Mouse (Mus musculus) left cerebral cortex, adult 18-20 months (tissue): ENCODE results near the gene Zmiz2. TPM values are rescaled to one million over a fixed set of nuclear protein-coding genes. Genes with fewer than 3 reads are reported as not detected.
A peak's percentile ranks its signal among the peaks of the same experiment; 100 is the strongest.
"Not testable (repeated sequence)": the region's sequence is repeated elsewhere in the genome, so short reads cannot be mapped to it uniquely, and the experiment has no call there.

Experiments used
- DNase-seq, 2 experiments: peaks; one replicate each; pipeline ENCODE4 v3.0.0; 2021 to 2022; ENCODE audit warnings: low spot score in 2 of 2, mixed read lengths in 1 of 2
- total RNA-seq, 2 experiments: library from RNA; stranded (reverse); gene quantifications; 2 replicates each; pipeline ENCODE4 v1.2.3; 2021

The Zmiz2 gene
- total RNA-seq, 2 experiments from 2014 or later = 217 to 224 TPM

DNA sequence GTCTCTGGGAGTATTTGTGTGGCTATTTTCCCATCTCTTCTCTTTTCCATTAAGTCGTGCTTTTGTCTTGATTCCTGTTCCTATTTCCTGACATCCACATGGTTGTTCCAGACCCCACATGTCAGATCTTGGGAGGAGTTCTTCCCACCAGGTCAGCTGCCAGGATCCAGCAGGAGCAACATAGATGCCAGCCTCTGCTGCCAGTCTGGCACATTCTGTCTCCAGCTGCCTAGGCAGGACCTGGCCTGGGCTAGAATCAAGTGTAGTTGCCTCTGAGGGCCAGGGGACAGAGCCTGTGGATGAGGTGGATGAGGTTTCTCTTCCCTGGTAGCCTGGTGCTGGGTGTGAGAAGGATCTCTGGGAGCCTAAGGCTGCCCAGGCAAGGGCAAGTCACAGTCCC, 5.0 kb downstream of the Zmiz2 start:
- DNase-seq = no peak

DNA sequence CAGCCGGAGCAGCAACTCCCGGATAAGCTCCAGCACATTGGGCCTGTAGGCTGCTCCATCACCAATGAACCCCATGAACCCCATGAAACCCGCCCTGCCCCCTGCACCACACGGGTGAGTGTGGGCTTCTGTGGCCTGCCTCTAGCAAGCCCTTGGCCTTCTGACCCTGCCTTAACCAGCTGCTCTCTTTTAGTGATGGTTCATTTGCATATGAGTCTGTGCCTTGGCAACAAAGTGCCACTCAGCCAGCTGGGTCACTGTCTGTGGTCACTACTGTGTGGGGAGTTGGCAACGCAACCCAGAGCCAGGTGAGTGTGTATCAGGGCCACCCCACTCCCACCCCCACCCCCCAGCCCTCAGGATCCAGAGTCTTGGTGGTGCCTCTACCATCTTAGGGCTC, 6.7 kb downstream of the Zmiz2 start:
- DNase-seq = no peak

DNA sequence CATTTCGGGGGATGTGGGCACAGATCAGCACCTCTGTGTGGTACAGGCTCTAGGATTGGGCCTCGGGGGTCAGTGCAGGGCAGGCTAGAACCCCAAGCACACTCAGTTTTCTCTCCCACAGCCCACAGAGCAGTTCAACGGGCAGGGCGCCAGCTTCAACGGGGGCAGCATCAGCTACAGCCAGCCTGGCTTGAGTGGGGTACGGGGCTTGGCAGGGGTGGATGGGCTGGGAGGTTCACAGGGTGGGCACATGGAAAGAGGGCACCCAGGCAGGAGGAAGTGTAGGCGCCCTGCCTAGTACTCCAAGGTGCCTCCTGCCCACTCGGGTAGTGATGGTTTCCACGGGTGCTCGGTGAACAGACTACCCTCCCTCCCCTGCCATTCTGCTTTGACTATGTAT, 9.3 kb downstream of the Zmiz2 start:
- no peak for DNase-seq

DNA sequence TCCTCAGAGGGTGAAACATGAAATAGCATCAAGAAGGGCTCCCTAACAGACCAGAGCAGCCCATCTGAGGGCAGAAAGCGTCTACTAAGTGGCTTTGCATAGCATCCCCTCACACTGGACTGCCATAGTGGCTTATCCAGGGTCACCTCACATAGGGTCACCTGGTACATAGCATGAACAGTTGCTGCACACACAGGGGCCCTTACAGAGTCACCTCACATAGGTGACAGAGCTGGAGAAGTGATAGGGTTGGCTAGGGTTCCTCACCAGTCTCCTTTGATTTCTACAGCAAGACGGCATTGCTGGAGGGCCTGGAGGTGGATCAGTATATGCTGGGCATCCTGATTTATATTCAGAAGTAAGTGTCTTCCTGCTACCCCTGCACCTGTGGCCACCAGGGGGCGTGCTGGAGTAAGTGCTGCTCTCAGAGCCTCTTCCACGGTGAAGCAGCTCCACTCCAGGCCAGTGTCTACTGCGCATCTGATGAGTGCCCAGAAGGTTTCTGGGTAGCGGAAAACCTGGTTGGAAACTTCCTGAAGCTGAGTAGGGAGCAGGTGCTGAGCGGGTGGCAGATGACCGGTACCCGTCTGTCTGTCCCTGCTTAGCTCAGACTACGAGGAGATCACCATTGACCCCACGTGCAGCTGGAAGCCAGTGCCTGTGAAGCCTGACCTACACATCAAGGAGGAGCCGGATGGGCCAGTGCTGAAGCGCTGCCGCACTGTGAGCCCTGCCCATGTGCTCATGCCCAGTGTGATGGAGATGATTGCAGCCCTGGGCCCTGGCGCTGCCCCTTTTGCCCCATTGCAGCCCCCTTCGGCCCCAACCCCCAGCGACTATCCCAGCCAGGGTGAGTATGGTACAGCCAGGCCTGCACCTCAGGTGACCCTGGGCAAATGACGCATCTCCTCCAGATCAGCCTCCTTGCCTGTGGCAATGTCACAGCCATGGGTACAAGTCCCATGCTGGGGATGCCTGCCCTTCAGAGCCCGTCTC, 13.9 kb downstream of the Zmiz2 start:
- DNase-seq = peak; percentile 61 to 70

DNA sequence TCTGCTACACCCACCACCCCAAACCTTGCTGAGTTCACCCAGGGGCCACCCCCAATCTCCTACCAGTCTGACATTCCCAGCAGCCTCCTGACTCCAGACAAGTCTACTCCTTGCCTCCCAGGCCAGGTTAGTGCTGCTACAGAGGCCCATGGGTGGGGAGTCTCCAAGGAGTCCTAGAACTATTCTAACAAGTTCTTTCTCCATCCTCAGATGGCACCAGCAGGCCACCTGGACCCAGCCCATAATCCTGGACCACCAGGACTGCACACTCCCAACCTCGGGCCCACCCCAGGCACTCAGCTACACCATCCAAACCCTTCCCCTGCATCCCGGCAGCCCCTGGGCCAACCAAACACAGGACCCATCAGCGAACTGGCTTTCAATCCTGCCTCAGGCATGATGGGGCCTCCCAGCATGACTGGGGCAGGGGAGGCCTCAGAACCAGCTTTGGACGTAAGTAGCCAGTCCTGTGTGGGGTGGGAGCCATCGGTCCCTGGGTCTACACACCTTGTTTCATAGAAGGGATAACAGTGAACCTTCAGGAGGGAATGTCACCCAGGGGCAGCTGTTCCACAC, 15.0 kb downstream of the Zmiz2 start:
- DNase-seq = no peak

DNA sequence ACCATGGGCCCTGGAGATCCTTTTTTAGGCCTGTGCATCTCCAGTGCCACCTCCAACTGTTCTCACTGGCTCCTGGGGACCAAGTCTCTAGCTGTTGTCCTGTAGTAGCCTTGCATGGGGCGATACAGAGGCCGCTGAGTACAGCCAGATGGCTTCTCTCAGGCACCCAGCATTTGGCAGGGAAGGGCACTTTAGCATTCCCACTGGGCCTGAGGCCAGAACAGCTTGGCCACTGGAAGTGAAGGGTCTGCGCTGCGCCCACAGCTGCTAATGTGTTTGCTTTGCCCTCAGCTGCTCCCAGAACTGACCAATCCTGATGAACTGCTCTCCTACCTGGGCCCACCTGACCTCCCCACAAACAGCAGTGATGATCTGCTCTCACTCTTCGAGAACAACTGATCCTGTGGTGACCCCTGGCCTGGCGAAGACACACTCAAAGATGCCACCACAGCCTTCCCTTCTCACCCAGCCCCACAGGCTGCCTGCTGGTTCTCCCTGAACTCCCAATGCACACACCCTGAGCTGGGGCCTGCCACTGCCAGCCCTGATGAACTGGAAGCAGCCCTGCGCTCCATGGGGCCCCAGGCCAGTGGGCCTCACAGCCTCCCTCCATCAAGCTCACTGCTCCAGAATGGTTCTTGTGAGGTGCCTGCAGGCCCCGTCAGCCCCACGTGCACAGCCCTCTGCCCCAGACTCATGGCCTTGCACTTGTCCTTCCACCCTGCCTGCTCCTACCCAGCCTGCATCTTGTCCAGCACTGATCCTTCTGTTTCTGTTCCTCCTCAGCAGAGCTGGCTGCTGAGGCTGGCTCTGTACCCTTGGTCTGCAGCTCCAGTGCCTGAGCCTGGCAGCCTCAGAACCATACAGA, 16.1 kb downstream of the Zmiz2 start:
- DNase-seq = no peak

DNA sequence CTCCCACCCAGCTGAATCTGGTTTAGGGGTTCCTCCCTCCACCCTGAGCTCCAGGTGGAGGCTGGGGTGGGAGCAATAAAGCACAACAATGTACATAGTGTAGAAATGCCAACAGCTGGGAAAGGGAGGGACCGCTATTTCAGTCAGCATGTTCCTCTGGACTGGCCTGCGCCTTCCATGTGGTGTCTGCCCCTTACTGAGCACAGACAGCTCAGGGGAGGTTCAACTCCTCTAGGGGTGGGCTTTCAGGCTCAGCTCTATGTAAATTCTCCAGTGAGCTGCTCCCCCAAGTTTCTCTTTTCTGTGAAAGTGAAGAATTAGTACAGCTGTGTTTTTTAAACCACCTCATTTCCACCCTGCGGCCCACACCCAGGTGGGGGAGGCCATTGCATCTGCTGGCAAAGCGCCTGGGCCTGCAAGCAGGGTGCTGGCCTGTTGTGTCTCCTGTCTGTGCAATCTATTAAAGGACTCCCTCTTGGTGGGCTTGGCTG, 16.8 kb downstream of the Zmiz2 start:
- DNase-seq = no peak

DNA sequence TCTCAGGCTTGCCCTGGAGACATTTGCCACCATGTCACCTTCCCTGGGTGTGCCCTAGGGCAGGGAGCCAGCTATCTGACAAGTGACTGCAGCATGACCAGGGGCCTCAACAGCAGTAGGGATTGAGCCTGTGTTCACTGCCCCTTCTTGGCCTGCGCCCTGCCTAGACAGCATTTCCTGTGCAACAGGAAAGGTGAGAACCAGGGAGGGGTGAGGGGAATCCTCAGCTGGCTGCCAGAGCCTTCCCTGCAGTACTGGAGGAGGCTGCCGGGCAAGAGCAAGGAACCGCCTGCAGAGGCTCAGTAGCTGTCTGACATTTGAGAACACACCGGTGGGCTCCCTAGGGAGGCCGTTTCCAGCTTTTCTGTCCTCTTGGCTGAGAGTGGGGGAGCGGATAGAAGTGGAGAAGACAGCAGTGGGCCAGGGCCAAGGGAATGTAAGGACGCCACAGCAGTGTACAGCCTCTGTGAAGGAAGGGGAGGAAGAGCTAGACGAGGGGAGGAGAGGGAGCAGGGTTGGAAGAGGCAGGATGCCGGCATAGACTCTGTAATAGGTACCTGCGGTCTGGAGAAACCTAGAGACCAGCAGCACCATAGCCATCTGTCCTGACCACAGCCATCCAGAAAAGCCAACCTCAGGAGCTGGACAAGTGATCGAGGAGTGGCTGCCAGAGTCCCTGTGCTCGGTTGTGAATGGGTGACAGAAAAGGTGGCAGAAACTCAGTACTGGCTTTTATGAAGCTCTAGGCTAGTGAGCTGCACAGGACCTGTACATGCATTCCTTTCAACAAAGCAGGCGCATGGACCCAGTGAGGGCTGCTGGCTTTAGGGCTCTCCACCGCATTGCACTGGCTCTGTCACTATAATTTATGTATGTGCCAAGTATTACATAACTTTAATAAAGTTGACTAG, 17.6 kb downstream of the Zmiz2 start:
- DNase-seq = peak; percentile 49 to 66

DNA sequence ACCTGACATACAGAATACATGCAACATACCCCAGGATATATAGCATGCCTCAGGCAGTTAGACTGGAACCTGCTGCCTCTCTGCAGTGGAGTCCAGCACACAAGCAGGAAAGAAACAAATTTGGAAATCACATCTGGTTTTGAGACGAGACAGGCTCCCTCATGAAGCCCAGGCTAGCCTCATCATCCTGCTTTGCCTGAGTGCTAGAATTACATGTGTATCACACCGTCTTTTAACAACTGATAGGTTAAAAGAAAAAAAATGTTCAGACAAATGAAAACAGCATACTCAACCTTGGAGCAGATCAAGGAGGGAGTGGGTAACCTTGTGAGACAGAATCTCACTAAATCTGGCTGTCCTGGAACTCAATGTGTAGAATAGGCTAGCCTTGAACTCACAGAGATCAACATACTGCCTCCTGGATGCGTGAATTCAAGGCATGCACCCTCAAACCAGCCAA, 18.3 kb downstream of the Zmiz2 start:
- DNase-seq = no peak

DNA sequence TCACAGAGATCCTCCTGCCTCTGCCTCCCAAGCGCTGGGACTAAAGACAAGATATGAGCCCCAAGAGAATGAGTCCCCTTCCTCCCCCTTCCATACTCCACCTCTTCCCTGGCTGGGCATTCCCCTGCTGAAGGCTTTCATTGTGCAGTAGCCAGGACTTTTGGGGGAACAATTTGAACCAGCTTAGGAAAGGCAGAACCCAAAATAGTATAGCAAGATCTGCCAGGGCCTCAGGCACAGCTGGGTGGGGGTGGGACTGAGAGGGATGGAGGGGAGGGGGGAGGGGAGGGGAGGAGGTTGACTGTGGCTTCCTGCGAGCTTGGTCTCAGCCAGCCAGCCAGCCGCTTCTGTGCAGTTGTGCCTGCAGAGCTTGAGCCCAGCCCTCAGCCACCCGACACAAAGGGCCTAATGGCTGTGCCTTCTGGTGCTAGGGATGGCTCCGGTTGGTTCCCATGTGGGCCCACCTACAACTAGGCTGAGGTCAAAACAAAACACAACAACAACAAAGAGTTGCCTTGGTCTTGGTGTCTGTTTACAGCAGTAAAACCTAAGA, 21.3 kb downstream of the Zmiz2 start:
- DNase-seq = no peak

DNA sequence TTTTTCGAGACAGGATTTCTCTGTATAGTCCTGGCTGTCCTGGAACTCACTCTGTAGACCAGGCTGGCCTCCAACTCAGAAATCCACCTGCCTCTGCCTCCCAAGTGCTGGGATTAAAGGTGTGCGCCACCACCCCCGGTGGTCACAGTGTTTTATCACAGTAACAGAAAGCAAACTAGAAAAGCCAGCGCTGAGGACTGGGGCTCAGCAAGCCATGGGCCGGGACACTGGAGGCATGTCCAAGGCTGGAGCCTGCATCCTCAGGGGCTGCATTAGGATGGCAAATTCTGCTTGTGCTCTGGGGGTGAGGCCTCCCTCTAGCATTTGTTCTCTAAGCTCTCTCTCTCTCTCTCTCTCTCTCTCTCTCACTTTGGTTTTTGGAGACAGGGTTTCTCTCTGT, 21.9 kb downstream of the Zmiz2 start:
- DNase-seq = not testable (repeated sequence)

DNA sequence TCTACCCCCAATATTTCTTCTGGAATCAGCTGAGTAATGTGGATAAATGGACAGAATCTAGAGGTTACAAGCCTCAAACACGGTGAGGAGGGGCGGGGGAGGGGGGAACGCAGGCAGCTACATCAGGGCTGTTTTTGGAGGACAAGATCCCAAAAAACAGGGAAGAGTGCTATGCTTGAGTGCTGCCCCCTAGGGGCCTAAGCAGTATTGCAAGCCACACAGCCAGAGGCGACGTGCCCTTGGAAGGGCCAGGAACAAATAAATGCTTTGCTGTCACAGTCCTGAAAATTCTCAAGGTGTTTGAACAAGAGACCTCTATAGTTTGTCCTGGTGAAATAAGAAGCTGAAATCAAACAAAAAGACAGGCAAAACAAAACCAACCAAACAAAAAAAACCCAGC, 22.8 kb downstream of the Zmiz2 start:
- DNase-seq = peak; percentile 81 to 90

DNA sequence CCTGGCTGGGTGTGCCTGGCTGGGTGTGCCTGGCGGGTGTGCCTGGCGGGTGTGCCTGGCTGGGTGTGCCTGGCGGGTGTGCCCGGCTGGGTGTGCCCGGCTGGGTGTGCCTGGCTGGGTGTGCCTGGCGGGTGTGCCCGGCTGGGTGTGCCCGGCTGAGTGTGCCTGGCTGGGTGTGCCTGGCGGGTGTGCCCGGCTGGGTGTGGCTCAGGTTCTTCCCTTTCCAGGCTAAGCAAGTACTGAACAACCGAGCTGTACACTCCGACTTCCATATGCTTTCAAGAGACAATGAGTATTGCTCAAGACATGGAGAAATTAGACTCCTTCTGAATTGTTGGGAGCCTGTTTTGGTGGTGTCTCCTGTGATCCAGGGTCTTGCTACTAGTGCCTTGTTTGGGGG, 24.4 kb downstream of the Zmiz2 start:
- DNase-seq = no peak

DNA sequence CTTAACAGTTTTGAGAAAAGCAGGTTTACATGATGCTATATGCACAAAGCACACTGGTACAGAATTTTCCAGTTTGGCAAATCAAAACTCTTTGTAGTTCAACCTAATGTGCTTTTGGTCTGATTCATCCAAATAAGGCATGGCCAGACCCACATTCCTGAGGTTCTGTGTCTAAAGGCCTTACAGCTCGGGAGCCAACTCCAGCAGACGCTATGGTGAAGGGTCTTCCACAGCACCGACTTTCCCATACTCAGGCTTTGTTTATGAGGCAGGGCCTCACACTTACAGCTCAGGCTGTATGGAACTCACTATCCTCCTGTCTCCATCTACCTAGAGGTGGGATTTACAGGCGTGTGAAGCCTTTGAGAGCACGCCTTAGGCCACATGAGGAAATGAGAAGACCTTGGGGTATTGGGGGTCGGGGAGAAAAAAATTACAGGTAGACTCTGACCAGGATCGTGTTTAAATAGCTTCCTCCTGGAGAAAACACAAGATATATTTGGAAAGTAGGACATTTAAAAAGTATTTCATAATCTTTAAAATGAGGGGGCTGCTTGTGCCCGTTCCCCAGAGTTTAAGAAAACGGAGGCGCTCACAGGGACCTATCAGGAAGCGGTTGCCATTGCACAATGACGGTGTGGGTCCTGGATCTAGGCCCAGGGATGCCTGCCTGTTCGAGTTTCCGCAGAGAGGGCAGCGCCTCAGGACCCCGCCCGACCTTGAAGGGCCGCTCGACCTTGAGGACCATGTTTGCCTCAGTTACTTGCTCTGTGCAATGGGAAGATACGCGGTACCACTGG, 26.1 kb downstream of the Zmiz2 start, which contains the start of gene Ppia:
Gene Ppia, plus strand, starts transcription at position 693 of the 800 bp plus-strand sequence.
- no peak for DNase-seq

DNA sequence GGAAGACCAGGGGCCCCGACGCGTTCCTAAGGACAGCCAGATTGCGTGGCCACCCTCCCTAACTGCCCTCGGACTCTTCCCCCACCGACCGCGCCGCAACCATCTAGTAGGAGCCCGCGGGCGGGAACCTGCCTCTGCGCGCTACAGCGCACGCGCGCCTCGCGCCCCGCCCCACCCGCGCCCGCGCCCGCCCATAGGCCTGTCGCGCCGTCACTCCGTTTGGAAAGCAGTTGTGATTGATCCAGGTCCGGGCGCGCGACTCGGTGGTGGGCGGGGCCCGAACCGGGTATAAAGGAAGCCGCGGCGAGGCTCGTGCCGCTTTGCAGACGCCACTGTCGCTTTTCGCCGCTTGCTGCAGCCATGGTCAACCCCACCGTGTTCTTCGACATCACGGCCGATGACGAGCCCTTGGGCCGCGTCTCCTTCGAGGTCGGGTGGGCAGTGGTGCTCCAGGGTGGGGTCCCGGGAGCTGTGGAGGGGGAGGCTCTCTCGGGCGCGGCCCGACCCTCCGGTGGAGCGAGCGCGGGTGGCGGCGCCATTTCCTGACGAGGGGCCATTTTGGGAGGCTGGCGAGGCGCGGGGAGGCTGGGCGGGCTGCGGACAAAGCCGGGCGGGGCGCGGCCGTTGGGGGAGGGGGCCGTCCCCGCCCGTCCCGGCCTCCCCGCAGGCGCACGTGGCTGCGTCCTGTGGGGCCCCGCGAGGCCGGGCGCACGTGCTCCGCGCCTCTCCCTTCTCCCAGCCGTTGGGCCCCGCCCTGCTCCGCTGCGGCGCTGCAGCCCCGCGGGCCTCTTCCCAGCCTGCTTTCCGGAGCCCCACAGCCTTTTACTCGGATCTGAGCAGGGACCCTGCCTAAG, 26.9 kb downstream of the Zmiz2 start:
- DNase-seq = peak; percentile 97 to 98

DNA sequence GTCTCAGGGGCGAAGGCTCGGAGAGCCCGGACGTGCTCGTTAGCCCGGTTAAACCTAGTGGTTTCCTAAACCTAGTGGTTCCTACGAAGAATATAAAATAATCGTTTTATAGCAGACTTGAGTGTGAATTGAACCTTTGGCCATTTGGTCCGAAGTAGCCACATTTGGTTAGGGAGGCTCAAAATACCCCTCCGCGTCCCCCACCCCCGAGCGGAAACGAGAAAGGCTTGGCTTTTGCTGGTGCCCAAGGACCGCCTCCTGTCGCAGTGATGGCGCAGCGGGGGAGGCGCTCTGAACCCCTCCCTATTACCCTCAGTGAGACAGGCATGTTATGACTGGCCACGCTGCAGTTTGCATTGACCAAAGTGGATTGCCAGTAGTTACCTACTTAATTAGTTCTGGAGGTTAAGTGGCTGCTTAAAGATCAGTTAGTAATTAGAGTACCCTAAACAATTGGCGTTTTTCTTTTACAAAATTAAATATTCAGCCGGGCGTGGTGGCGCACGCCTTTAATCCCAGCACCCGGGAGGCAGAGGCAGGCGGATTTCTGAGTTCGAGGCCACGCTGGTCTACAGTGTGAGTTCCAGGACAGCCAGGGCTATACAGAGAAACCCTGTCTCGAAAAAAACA, 27.6 kb downstream of the Zmiz2 start:
- peak; percentile 77 to 82 for DNase-seq

DNA sequence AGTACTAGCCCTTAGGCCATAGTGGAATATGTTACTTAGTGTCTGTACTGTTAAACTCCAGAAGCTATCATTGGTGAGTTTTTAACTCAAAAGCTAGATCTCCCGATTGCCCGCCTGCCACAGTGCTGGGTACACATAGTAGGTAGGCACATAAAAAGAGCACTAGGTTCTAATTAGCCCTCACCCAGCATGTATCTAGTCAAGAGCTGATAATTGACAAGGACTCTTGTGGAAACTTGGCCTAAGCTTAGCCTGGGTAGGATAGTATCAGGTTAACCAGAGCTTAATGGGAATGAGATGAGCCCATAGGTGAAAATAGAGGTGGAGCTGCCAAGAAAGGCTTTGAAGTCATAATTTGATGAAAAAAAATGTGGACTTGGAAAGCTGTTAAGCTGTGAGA, 28.2 kb downstream of the Zmiz2 start:
- DNase-seq = no peak

DNA sequence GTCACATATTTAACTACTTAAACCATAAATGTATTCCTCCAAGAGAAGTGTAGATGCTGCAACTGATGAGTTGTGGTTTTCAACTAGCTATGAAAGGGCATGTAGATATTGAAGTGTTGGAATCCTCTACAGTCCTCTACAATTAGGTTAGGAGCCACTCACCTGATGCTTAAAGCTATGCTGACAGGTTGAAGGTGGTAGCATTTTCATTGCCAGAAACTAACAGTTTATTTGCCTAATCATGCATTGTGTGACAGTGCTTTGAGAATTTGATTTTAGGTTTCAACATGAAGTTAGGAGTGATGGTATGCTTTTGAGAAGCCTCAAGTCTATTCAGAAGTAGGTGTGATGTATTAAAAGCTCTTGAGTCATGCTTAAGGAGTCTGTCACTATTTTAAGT, 28.6 kb downstream of the Zmiz2 start:
- DNase-seq = no peak
